Mouse (Mus musculus) embryonic facial prominence, embryonic 14.5 days (tissue): Measurements from ENCODE around the gene Dbh. TPM values are rescaled to one million over a fixed set of nuclear protein-coding genes. Genes with fewer than 3 reads are reported as not detected.

Experiments used
- ATAC-seq: fragments of 200-750 bp; cut with Nextera tagmentation; 2 replicates; pipeline ENCODE4 v1.8.0; 2017; ENCODE audit warnings: low read depth, moderate number of reproducible peaks, moderate TSS enrichment
- DNase-seq: peaks from one replicate; pipeline ENCODE4 v3.0.0-alpha.2; 2015; ENCODE audit warnings: low spot score
- H3K27ac ChIP-seq: fragments of 300-500 bp; sonication (generic); replicated peaks from 2 replicates; pipeline ENCODE4 v1.5.1; 2014; ENCODE audit warnings: low read depth, mild to moderate bottlenecking, low read length, moderate library complexity
- H3K27me3 ChIP-seq: fragments of 300-500 bp; sonication (generic); replicated peaks from 2 replicates; pipeline ENCODE4 v1.6.1; 2014; ENCODE audit warnings: low read length; ENCODE audit not compliant: control insufficient read depth, insufficient read depth
- H3K36me3 ChIP-seq: fragments of 300-500 bp; sonication (generic); 2 replicates; pipeline ENCODE4 v1.6.1; 2014; ENCODE audit warnings: low read length, mixed read lengths; ENCODE audit not compliant: control insufficient read depth, insufficient read depth
- H3K4me1 ChIP-seq: fragments of 300-500 bp; sonication (generic); 2 replicates; pipeline ENCODE4 v1.6.1; 2014; ENCODE audit warnings: antibody characterized with exemption, low read length; ENCODE audit not compliant: control insufficient read depth, insufficient read depth
- H3K4me2 ChIP-seq: fragments of 300-500 bp; sonication (generic); 2 replicates; pipeline ENCODE4 v1.6.1; 2014; ENCODE audit warnings: low read depth, mild to moderate bottlenecking, low read length, moderate library complexity, mixed read lengths
- H3K4me3 ChIP-seq: fragments of 300-500 bp; sonication (generic); 2 replicates; pipeline ENCODE4 v1.5.1; 2014; ENCODE audit warnings: low read depth, mild to moderate bottlenecking, low read length
- H3K9ac ChIP-seq: fragments of 300-500 bp; sonication (generic); 2 replicates; pipeline ENCODE4 v1.6.1; 2014; ENCODE audit warnings: low read depth, mild to moderate bottlenecking, low read length, moderate library complexity, mixed read lengths
- H3K9me3 ChIP-seq: fragments of 300-500 bp; sonication (generic); 2 replicates; pipeline ENCODE4 v1.6.1; 2016; ENCODE audit warnings: low read length; ENCODE audit not compliant: control insufficient read depth
- WGBS: fragments of 180-500 bp; shearing (Covaris S2); extraction: QIAGEN DNeasy Blood & Tissue Kit; methylation state at CpG from one replicate; pipeline ENCODE4 v1.1.7; 2014; 5-methylcytosine and 5-hydroxymethylcytosine counted together
- polyA plus RNA-seq: library from polyadenylated mRNA; unstranded; fragments of >200 nt; fragmentation: Nextera tagmentation; extraction: Ambion mirVana; gene quantifications from 2 replicates; pipeline ENCODE4 v1.2.1, GENCODE M21; 2014

The Dbh gene
- polyA plus RNA-seq, 1 experiment from 2014 or later = 3.9 TPM

- Histone ChIP-seq H3K36me3 (no peaks in the 10 kb centered on the region), H3K27ac (no peak overlapping the region), H3K9me3 (no peaks in the 10 kb centered on the region), H3K4me2 (no peak overlapping the region), H3K9ac (no peak overlapping the region), H3K27me3 (no peaks in the 10 kb centered on the region), H3K4me3 (no peak overlapping the region), H3K4me1 (no peaks in the 10 kb centered on the region)
- 22% methylated on average over 2 of the region's 2 CpGs for WGBS
- ATAC-seq = no peak
- peak; percentile 14 for DNase-seq
Measured at GRCm38 (mm10) chr2:27149457-27149856, 15.6 kb upstream of the Dbh start.

GRCm38 (mm10) chr2:27154466-27155185 lies 10.4 kb upstream of the Dbh start:
- Histone ChIP-seq H3K4me2 (no peak overlapping the region), H3K9me3 (no peaks in the 10 kb centered on the region), H3K36me3 (no peaks in the 10 kb centered on the region), H3K27me3 (no peaks in the 10 kb centered on the region), H3K27ac (no peak overlapping the region), H3K9ac (no peak overlapping the region), H3K4me1 (no peaks in the 10 kb centered on the region), H3K4me3 (no peak overlapping the region)
- 75% methylated on average over 10 of the region's 10 CpGs for WGBS
- ATAC-seq (no peak), DNase-seq (no peak)

DNA sequence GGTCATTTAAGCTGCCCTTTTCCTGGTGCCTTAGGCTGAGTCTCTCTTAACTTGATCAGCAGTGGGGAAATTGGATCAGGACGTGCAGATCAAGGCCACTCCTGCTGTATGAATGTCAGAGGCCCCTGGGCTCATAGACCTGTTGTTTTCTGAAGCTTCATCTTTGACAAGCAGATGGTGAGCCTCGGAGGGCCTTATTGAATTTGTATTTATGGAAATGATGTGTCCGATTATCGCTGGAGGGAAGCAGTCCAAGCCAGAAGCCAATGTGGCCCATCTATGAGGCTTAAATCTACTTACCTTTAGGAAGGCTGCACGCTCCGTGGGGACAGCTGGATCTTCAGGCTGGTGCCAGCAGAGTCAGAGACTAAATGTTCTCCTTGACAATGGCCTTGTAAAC lies 8.4 kb upstream of the Dbh start:
- no peaks in the 10 kb centered on the region for H3K27me3 ChIP-seq
- H3K36me3 ChIP-seq = no peaks in the 10 kb centered on the region
- no peak for ATAC-seq
- no peak overlapping the region for H3K9ac ChIP-seq
- no peak overlapping the region for H3K27ac ChIP-seq
- no peaks in the 10 kb centered on the region for H3K4me1 ChIP-seq
- H3K4me2 ChIP-seq = no peak overlapping the region
- WGBS = 66% methylated on average over 6 of the region's 6 CpGs
- DNase-seq = no peak
- no peaks in the 10 kb centered on the region for H3K9me3 ChIP-seq
- no peak overlapping the region for H3K4me3 ChIP-seq

DNA sequence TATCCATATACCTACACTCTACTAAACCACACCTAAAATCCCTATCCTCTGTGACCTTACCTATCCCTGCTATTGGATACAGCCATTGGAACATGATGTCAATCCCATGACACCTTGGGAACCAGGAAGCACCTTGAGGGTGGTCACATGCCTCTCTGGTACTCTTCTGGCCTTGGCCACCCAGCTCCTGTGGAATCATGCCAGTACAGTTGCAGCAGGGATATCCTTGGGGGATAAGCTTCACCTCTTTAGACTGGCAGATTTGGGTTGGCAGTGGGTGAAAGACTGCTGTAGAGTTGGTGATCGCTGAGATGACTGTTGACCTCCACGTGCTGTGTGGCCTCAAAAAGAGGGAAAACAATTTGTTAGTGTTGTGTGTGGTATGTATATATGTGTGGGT lies 3.5 kb upstream of the Dbh start:
- WGBS = 92% methylated on average over 2 of the region's 2 CpGs
- no peak overlapping the region for H3K9ac ChIP-seq
- H3K36me3 ChIP-seq = no peaks in the 10 kb centered on the region
- no peak overlapping the region for H3K4me2 ChIP-seq
- no peak for ATAC-seq
- H3K4me3 ChIP-seq = no peak overlapping the region
- no peak for DNase-seq
- H3K4me1 ChIP-seq = no peaks in the 10 kb centered on the region; the same call in 1 of the 2 replicates
- H3K27me3 ChIP-seq = no peaks in the 10 kb centered on the region
- H3K27ac ChIP-seq = no peak overlapping the region
- H3K9me3 ChIP-seq = no peaks in the 10 kb centered on the region

DNA sequence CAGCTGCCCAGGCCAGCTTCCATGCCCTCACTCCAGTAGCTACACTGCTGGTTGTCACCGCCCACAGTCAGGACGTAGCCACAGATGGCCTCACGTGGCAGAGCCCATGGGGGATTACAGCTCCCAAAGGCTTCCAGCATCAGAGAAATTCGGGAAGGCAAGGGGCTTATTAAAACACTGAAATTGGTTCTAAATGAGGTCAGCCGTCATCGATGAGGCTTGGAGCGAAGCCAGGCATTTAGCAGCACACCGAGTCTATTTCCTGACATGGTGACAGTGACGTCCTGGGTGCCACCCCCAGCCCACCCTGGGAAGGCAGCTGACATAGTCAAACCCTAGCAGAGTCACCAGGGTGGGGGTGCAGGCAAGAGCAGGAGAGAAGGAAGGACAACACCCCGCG lies 2.4 kb upstream of the Dbh start:
- 50% methylated on average over 11 of the region's 11 CpGs for WGBS
- Histone ChIP-seq H3K4me3 (no peak overlapping the region), H3K9me3 (no peaks in the 10 kb centered on the region), H3K4me2 (no peak overlapping the region), H3K4me1 (peaks cover 11% of the 10 kb centered on the region), H3K27ac (no peak overlapping the region), H3K36me3 (no peaks in the 10 kb centered on the region), H3K27me3 (no peaks in the 10 kb centered on the region), H3K9ac (no peak overlapping the region)
- DNase-seq (no peak), ATAC-seq (no peak)

DNA sequence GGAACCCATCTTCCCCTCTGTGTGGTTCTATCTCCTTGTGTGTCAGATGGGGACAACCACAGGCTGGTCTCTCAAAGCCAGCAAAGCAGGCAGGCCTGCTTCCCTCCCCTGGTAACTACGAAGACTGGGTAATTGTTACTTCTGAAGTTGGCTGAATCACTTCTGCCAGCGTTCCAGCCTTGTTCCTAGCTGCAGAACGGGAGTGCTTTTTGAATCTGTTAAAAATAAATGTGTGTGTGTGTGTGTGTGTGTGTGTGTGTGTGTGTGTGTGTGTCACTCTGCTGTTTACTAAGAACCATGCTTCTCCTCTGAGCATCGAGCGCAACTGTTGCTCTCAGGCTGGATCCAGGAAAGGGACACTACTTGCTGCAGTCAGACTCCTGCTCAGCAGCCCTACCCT lies 1.2 kb upstream of the Dbh start:
- ATAC-seq (no peak), DNase-seq (no peak)
- no peaks in the 10 kb centered on the region for H3K9me3 ChIP-seq
- no peak overlapping the region for H3K27ac ChIP-seq
- 49% methylated on average over 5 of the region's 5 CpGs for WGBS
- no peak overlapping the region for H3K9ac ChIP-seq
- H3K4me1 ChIP-seq = peaks cover 19% of the 10 kb centered on the region
- no peaks in the 10 kb centered on the region for H3K27me3 ChIP-seq
- H3K4me2 ChIP-seq = no peak overlapping the region
- no peak overlapping the region for H3K4me3 ChIP-seq
- H3K36me3 ChIP-seq = no peaks in the 10 kb centered on the region

DNA sequence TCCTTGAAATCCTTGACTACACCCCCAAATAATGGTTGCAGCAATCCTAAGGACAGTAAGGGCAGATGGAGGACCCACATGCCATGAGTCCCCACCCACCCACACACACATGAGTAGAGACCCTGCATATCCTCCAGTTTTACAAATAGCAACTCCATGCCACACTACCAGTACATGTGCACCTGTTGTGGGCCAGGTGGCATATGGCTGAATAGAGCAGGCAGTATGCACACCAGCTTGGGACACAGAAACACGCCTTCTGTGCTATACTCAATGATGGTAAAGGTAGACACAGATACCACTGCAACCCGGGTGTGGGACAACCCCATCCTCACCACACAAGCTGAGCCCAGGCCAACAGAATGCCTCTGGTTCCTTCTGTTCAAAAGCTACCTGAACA lies 1.0 kb downstream of the Dbh start:
- no peaks in the 10 kb centered on the region for H3K27me3 ChIP-seq
- H3K4me3 ChIP-seq = no peak overlapping the region
- ATAC-seq = no peak
- DNase-seq = no peak
- peaks cover 19% of the 10 kb centered on the region for H3K4me1 ChIP-seq
- H3K27ac ChIP-seq = no peak overlapping the region
- WGBS = 79% methylated on average over 2 of the region's 2 CpGs
- no peak overlapping the region for H3K9ac ChIP-seq
- H3K36me3 ChIP-seq = no peaks in the 10 kb centered on the region
- H3K9me3 ChIP-seq = no peaks in the 10 kb centered on the region
- no peak overlapping the region for H3K4me2 ChIP-seq

DNA sequence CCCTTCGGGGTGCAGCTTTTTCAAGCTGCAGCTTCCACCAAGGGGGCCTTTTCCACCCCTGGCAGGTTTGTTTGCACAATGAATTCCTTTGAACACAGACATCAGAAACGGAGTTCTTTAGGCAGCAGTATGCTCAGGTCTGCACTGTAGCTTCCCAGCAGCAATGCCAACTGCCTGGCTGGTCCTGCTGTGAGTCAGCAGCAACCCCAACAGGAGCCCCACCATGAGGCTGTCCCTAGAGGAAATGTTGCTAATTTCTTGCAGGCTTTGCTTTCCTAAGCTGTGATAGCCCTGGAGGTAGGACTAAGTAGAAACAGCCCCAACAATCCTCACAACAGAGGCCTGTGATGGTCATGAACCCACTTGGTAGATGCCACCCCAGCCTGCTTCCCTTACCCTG lies 2.0 kb downstream of the Dbh start:
- peaks cover 19% of the 10 kb centered on the region for H3K4me1 ChIP-seq
- H3K9me3 ChIP-seq = no peaks in the 10 kb centered on the region
- no peaks in the 10 kb centered on the region for H3K36me3 ChIP-seq
- H3K9ac ChIP-seq = no peak overlapping the region
- DNase-seq (peak; percentile 57), ATAC-seq (peak; percentile 67)
- WGBS = 3% methylated on average over 2 of the region's 2 CpGs
- H3K27me3 ChIP-seq = no peaks in the 10 kb centered on the region
- no peak overlapping the region for H3K4me2 ChIP-seq
- no peak overlapping the region for H3K4me3 ChIP-seq
- peak overlapping the region; percentile 45; the same call in 1 of the 2 replicates for H3K27ac ChIP-seq

DNA sequence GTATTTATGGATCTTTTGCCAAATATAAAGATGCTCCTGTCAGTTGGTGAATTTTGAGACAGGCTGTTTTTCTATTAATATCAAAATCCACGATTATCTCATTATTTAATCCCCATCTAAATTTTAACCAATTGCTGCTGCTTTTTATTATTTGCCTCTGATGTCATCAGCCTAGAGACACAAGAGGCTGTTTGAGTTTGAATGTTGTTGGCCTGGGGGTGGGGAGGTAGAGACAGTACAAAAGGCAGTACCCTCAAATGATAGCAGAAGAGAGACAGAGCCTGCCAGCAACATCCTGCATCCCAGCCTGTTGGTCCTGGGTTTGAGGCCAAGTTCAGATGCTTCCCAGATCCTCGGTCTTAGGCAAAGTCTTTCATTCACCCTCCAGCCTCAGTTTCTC lies 9.2 kb downstream of the Dbh start:
- Histone ChIP-seq H3K9me3 (no peaks in the 10 kb centered on the region), H3K9ac (no peak overlapping the region), H3K4me3 (no peak overlapping the region), H3K27ac (no peak overlapping the region), H3K4me2 (no peak overlapping the region), H3K36me3 (no peaks in the 10 kb centered on the region), H3K27me3 (no peaks in the 10 kb centered on the region), H3K4me1 (no peaks in the 10 kb centered on the region)
- ATAC-seq = no peak
- DNase-seq = no peak
- WGBS = 66% methylated on average over 2 of the region's 2 CpGs
